Mouse (Mus musculus) intestine, embryonic 14.5 days (tissue): Measurements from ENCODE around the gene Synpo2l. TPM values are rescaled to one million over a fixed set of nuclear protein-coding genes. Genes with fewer than 3 reads are reported as not detected.

Source experiments
- ATAC-seq: fragments of 200-750 bp; cut with Nextera tagmentation; replicated peaks from 2 replicates; pipeline ENCODE4 v1.8.0; 2017; ENCODE audit warnings: low read depth, moderate number of reproducible peaks, moderate TSS enrichment, moderate library complexity; ENCODE audit not compliant: low FRiP score, low TSS enrichment
- DNase-seq: peaks from one replicate; pipeline ENCODE4 v3.0.0-alpha.2; 2018; ENCODE audit warnings: low spot score
- H3K27ac ChIP-seq: fragments of 300-500 bp; sonication (generic); 2 replicates; pipeline ENCODE4 v1.5.1; 2014; ENCODE audit warnings: low read depth, mild to moderate bottlenecking, control low read depth
- H3K27me3 ChIP-seq: fragments of 300-500 bp; sonication (generic); replicated peaks from 2 replicates; pipeline ENCODE4 v1.6.1; 2014; ENCODE audit warnings: low read length, control low read depth; ENCODE audit not compliant: control insufficient read depth, insufficient read depth
- H3K36me3 ChIP-seq: fragments of 300-500 bp; sonication (generic); 2 replicates; pipeline ENCODE4 v1.6.1; 2014; ENCODE audit warnings: low read length, control low read depth; ENCODE audit not compliant: control insufficient read depth, insufficient read depth
- H3K4me1 ChIP-seq: fragments of 300-500 bp; sonication (generic); replicated peaks from 2 replicates; pipeline ENCODE4 v1.6.1; 2014; ENCODE audit warnings: low read length, control low read depth, mixed read lengths; ENCODE audit not compliant: control insufficient read depth, insufficient read depth
- H3K4me2 ChIP-seq: fragments of 300-500 bp; sonication (generic); 2 replicates; pipeline ENCODE4 v1.6.1; 2014; ENCODE audit warnings: low read length
- H3K4me3 ChIP-seq: fragments of 300-500 bp; sonication (generic); 2 replicates; pipeline ENCODE4 v1.5.1; 2014; ENCODE audit warnings: low read depth, low read length, control low read depth, mixed read lengths
- H3K9ac ChIP-seq: fragments of 300-500 bp; sonication (generic); 2 replicates; pipeline ENCODE4 v1.6.1; 2014; ENCODE audit warnings: mild to moderate bottlenecking, low read length
- H3K9me3 ChIP-seq: fragments of 300-500 bp; sonication (generic); 2 replicates; pipeline ENCODE4 v1.6.1; 2016; ENCODE audit warnings: low read length, control low read depth; ENCODE audit not compliant: control insufficient read depth
- WGBS: fragments of 180-500 bp; shearing (Covaris S2); extraction: QIAGEN DNeasy Blood & Tissue Kit; methylation state at CpG from one replicate; pipeline ENCODE4 v1.1.7; 2014; 5-methylcytosine and 5-hydroxymethylcytosine counted together
- microRNA-seq: library from miRNA; unstranded; fragments of <30 nt; microRNA quantifications from one replicate; pipeline ENCODE4, GENCODE M21; 2016
- polyA plus RNA-seq: library from polyadenylated mRNA; unstranded; fragments of >200 nt; fragmentation: Nextera tagmentation; extraction: Ambion mirVana; gene quantifications from 2 replicates; pipeline ENCODE4 v1.2.1, GENCODE M21; 2014

Synpo2l gene
- polyA plus RNA-seq, 1 experiment from 2014 or later = 0.18 TPM

GRCm38 (mm10) chr14:20612820-20613219 lies 55.3 kb downstream of the Synpo2l start:
- WGBS = 93% methylated on average over 1 of the region's 1 CpGs
- H3K36me3 ChIP-seq = no peaks in the 10 kb centered on the region
- H3K4me2 ChIP-seq = no peak overlapping the region
- no peaks in the 10 kb centered on the region for H3K9me3 ChIP-seq
- no peak overlapping the region for H3K9ac ChIP-seq
- no peak overlapping the region for H3K4me3 ChIP-seq
- DNase-seq (no peak), ATAC-seq (no peak)
- no peaks in the 10 kb centered on the region for H3K27me3 ChIP-seq
- no peaks in the 10 kb centered on the region for H3K4me1 ChIP-seq
- no peak overlapping the region for H3K27ac ChIP-seq

DNA sequence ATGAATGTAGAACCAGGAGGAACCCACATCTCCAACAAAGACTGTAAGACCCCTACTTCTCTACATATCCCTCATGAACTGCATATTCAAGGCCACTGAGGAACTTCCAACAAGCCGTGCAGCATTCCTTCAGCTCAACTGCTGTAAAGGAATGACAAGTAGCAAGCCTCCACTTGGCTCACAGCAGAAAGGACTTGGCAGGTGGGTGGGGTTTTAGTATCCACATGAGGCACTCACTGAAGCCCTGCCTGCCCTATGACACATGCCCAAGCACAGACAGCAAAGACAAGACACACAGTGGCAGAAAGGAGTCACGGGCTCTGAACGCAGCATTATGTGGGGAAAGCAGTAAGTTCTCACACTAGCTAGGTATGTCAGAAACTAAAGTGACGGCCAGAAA lies 58.0 kb downstream of the Synpo2l start:
- H3K4me1 ChIP-seq = no peaks in the 10 kb centered on the region
- H3K9ac ChIP-seq = no peak overlapping the region
- ATAC-seq (no peak), DNase-seq (no peak)
- H3K9me3 ChIP-seq = no peaks in the 10 kb centered on the region
- H3K4me3 ChIP-seq = no peak overlapping the region
- 77% methylated on average over 4 of the region's 4 CpGs for WGBS
- H3K36me3 ChIP-seq = peaks cover 11% of the 10 kb centered on the region
- H3K27ac ChIP-seq = no peak overlapping the region
- H3K4me2 ChIP-seq = no peak overlapping the region
- no peaks in the 10 kb centered on the region for H3K27me3 ChIP-seq

DNA sequence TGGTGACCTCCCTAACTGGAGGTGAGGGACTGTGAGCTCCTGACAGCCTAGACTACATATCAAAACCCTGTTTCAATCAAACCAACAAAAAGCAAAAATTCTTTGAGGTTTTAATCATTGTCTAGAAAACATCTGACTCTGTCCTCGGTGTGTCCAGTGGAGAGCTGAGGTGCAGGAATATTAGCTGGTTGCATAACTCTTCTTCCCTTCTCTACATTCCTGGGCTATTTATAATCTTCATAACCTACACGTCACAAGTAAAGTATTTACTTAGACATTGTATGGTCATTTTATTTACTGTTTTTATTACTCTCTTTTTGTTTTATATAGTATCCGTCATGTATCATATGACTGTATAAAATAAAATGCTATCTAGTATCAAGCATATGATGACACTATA lies 58.6 kb downstream of the Synpo2l start:
- ATAC-seq = no peak
- no peak overlapping the region for H3K27ac ChIP-seq

More for the DNA sequence above, 58.6 kb downstream of the Synpo2l start:
- Histone ChIP-seq H3K9ac (no peak overlapping the region), H3K4me1 (no peaks in the 10 kb centered on the region), H3K4me2 (no peak overlapping the region), H3K27me3 (no peaks in the 10 kb centered on the region), H3K36me3 (peaks cover 11% of the 10 kb centered on the region), H3K4me3 (no peak overlapping the region), H3K9me3 (no peaks in the 10 kb centered on the region)
- DNase-seq = no peak
- WGBS = 68% methylated on average over 3 of the region's 3 CpGs

Small RNAs within 50 kb of the gene (microRNA-seq; reads per million reads assigned to microRNA genes)
- gene Mir6946 = 1.1 reads per million, percentile 9 among the genes with 10 or more reads in this experiment

Other genes with a start within 250 kb of the Synpo2l start
- gene Cfap70, start 216.1 kb downstream of the Synpo2l start, polyA plus RNA-seq = 0.08 and 0.36 TPM in 2 replicates
- 41.4 and 46.2 TPM in 2 replicates for gene Anxa7, start 188.2 kb downstream of the Synpo2l start, polyA plus RNA-seq
- 0.95 and 1.0 TPM in 2 replicates for gene Mss51, start 171.5 kb downstream of the Synpo2l start, polyA plus RNA-seq
- 57.2 and 58.7 TPM in 2 replicates for gene Ppp3cb, start 121.8 kb downstream of the Synpo2l start, polyA plus RNA-seq
- gene Usp54, start 27.3 kb downstream of the Synpo2l start, polyA plus RNA-seq = 8.2 and 8.9 TPM in 2 replicates
- gene Myoz1, start 11.8 kb downstream of the Synpo2l start, polyA plus RNA-seq = not detected in 2 replicates
- 87.4 and 92.4 TPM in 2 replicates for gene Sec24c, start 6.0 kb upstream of the Synpo2l start, polyA plus RNA-seq
- gene Fut11, start 26.6 kb upstream of the Synpo2l start, polyA plus RNA-seq = 19.6 and 20.0 TPM in 2 replicates
- 231 and 234 TPM in 2 replicates for gene Chchd1, start 34.7 kb upstream of the Synpo2l start, polyA plus RNA-seq
- 30.3 and 35.9 TPM in 2 replicates for gene Zswim8, start 39.2 kb upstream of the Synpo2l start, polyA plus RNA-seq
- 29.2 and 29.6 TPM in 2 replicates for gene Ndst2, start 66.2 kb upstream of the Synpo2l start, polyA plus RNA-seq
- 47.6 and 53.3 TPM in 2 replicates for gene Camk2g, start 125.7 kb upstream of the Synpo2l start, polyA plus RNA-seq
- gene Plau, start 168.3 kb upstream of the Synpo2l start, polyA plus RNA-seq = 1.1 and 1.3 TPM in 2 replicates